Mouse (Mus musculus) lung, embryonic 16.5 days (tissue): Measurements from ENCODE around the gene Celsr1. TPM values are rescaled to one million over a fixed set of nuclear protein-coding genes. Genes with fewer than 3 reads are reported as not detected.

Experiments used
- ATAC-seq: fragments of 200-750 bp; cut with Nextera tagmentation; 2 replicates; pipeline ENCODE4 v1.8.0; 2017; ENCODE audit warnings: low read depth, mild to moderate bottlenecking, moderate library complexity
- H3K27ac ChIP-seq: fragments of 300-500 bp; sonication (generic); 2 replicates; pipeline ENCODE4 v1.5.1; 2014; ENCODE audit warnings: mild to moderate bottlenecking, control low read depth, low read length
- H3K27me3 ChIP-seq: fragments of 300-500 bp; sonication (generic); 2 replicates; pipeline ENCODE4 v1.6.1; 2014; ENCODE audit warnings: low read depth, low read length, mixed read lengths; ENCODE audit not compliant: control insufficient read depth, insufficient read depth
- H3K36me3 ChIP-seq: fragments of 300-500 bp; sonication (generic); 2 replicates; pipeline ENCODE4 v1.6.1; 2014; ENCODE audit warnings: low read length; ENCODE audit not compliant: control insufficient read depth, insufficient read depth
- H3K4me1 ChIP-seq: fragments of 300-500 bp; sonication (generic); replicated peaks from 2 replicates; pipeline ENCODE4 v1.6.1; 2014; ENCODE audit warnings: low read length, mixed read lengths; ENCODE audit not compliant: control insufficient read depth, insufficient read depth
- H3K4me2 ChIP-seq: fragments of 300-500 bp; sonication (generic); 2 replicates; pipeline ENCODE4 v1.6.1; 2014; ENCODE audit warnings: low read depth, low read length, control low read depth
- H3K4me3 ChIP-seq: fragments of 300-500 bp; sonication (generic); 2 replicates; pipeline ENCODE4 v1.5.1; 2014; ENCODE audit warnings: mild to moderate bottlenecking, low read length, control low read depth
- H3K9ac ChIP-seq: fragments of 300-500 bp; sonication (generic); 2 replicates; pipeline ENCODE4 v1.6.1; 2014; ENCODE audit warnings: low read length, control low read depth
- H3K9me3 ChIP-seq: fragments of 300-500 bp; sonication (generic); 2 replicates; pipeline ENCODE4 v1.6.1; 2016; ENCODE audit warnings: low read length; ENCODE audit not compliant: control insufficient read depth
- WGBS: fragments of 180-500 bp; shearing (Covaris S2); extraction: QIAGEN DNeasy Blood & Tissue Kit; methylation state at CpG from one replicate; pipeline ENCODE4 v1.1.7; 2014; 5-methylcytosine and 5-hydroxymethylcytosine counted together
- polyA plus RNA-seq: library from polyadenylated mRNA; unstranded; fragments of >200 nt; fragmentation: Nextera tagmentation; extraction: Ambion mirVana; gene quantifications from 2 replicates; pipeline ENCODE4 v1.2.1, GENCODE M21; 2015

Gene Celsr1
- polyA plus RNA-seq, 1 experiment from 2014 or later, result 3.6 TPM

GRCm38 (mm10) chr15:85969707-85970153, 63.8 kb downstream of the Celsr1 start:
- 17% methylated on average over 3 of the region's 3 CpGs for WGBS
- H3K9me3 ChIP-seq, result no peaks in the 10 kb centered on the region
- H3K4me3 ChIP-seq, result no peak overlapping the region
- no peak overlapping the region for H3K9ac ChIP-seq
- H3K27me3 ChIP-seq, result no peaks in the 10 kb centered on the region
- H3K27ac ChIP-seq, result peak overlapping the region; percentile 92
- H3K4me1 ChIP-seq, result peaks cover 33% of the 10 kb centered on the region
- H3K36me3 ChIP-seq, result no peaks in the 10 kb centered on the region
- peak; percentile 90 for ATAC-seq
- H3K4me2 ChIP-seq, result peak overlapping the region; percentile 18

GRCm38 (mm10) chr15:85969291-85969690, 64.3 kb downstream of the Celsr1 start:
- no peak overlapping the region for H3K9ac ChIP-seq
- 53% methylated on average over 7 of the region's 7 CpGs for WGBS
- H3K27me3 ChIP-seq, result no peaks in the 10 kb centered on the region
- no peak overlapping the region for H3K4me3 ChIP-seq
- H3K4me1 ChIP-seq, result peaks cover 33% of the 10 kb centered on the region
- peak; percentile 29 for ATAC-seq
- no peaks in the 10 kb centered on the region for H3K9me3 ChIP-seq
- no peaks in the 10 kb centered on the region for H3K36me3 ChIP-seq
- H3K27ac ChIP-seq, result peak overlapping the region; percentile 68
- H3K4me2 ChIP-seq, result no peak overlapping the region

DNA sequence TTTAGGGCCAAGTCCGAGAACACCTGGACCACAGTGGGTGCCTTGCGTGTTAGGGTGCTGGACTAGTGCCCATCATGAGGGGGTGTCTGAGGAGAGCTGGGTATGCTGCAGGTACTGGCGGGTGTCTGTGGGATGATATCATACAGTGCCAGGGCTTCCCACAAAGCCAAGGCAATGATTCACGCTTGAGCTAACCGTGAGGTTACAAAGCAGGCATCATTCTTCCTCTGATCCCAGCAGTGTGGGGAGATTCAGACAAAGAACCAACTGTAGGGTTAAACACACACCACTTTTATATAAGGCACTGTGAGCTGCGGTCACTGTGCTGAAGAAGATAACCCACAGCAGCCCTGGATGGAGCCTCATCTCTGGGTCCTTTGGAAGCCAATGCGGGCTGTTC, 67.5 kb downstream of the Celsr1 start:
- H3K9ac ChIP-seq, result no peak overlapping the region
- 85% methylated on average over 7 of the region's 7 CpGs for WGBS
- H3K36me3 ChIP-seq, result no peaks in the 10 kb centered on the region
- no peaks in the 10 kb centered on the region for H3K27me3 ChIP-seq
- no peaks in the 10 kb centered on the region for H3K9me3 ChIP-seq
- peaks cover 28% of the 10 kb centered on the region for H3K4me1 ChIP-seq
- H3K27ac ChIP-seq, result no peak overlapping the region
- ATAC-seq, result no peak
- no peak overlapping the region for H3K4me3 ChIP-seq
- H3K4me2 ChIP-seq, result no peak overlapping the region

DNA sequence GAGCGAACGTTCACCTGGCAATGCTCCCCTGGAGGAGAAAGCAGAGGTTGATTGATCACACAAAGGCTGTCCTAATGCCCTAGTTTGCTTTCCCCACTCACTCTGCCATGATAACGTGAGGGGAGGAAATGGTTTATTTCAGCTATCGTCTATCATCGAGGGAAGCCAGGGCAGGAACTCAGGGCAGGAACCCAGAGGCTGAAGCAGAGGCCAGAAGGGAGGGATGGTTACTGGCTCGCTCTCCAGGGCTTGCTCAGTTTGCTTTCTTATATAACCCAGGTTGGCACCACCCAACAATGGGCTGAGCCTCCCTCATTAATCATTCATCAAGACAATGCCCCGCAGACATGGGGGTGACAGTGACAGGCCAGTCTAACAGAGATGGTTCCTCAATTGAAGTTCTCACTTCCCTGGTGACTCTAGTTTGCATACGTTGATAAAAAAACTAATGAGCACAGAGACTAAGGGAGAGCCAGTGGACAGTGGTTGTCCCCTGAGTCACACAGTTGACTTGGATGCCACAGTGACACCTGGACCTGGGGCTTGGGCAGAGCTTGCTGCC, 70.2 kb downstream of the Celsr1 start:
- no peak overlapping the region for H3K9ac ChIP-seq
- WGBS, result 57% methylated on average over 8 of the region's 8 CpGs
- H3K36me3 ChIP-seq, result no peaks in the 10 kb centered on the region
- H3K4me2 ChIP-seq, result no peak overlapping the region
- no peaks in the 10 kb centered on the region for H3K9me3 ChIP-seq
- ATAC-seq, result no peak
- no peak overlapping the region for H3K4me3 ChIP-seq
- peaks cover 12% of the 10 kb centered on the region for H3K4me1 ChIP-seq
- no peaks in the 10 kb centered on the region for H3K27me3 ChIP-seq
- no peak overlapping the region for H3K27ac ChIP-seq

DNA sequence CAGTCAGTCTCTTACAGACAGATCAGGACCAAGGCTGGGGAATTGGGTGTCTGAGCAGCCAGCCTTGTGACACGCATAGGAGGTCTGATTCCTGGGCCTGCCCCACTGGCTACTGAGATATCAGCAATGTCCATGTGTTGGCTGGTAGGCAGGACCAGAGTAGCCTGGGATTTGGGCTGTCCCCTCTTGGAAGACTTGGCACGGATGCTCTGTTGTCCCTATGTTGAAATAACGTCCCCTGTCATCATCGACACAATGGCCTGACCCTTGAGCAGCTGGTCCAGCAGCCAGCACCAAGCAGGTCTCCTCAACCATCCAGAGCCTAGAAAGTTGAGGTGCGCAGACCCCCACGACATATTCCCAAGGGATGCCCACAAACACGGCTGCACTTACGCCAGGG, 70.9 kb downstream of the Celsr1 start:
- WGBS, result 90% methylated on average over 8 of the region's 8 CpGs
- Histone ChIP-seq H3K4me3 (no peak overlapping the region), H3K27ac (no peak overlapping the region), H3K36me3 (no peaks in the 10 kb centered on the region), H3K9ac (no peak overlapping the region), H3K4me2 (no peak overlapping the region), H3K9me3 (no peaks in the 10 kb centered on the region), H3K4me1 (peaks cover 7% of the 10 kb centered on the region), H3K27me3 (no peaks in the 10 kb centered on the region)
- ATAC-seq, result no peak

GRCm38 (mm10) chr15:85961651-85962050, 71.9 kb downstream of the Celsr1 start:
- H3K27ac ChIP-seq, result no peak overlapping the region
- H3K4me3 ChIP-seq, result no peak overlapping the region
- no peak for ATAC-seq
- no peaks in the 10 kb centered on the region for H3K36me3 ChIP-seq
- 61% methylated on average over 4 of the region's 4 CpGs for WGBS
- no peaks in the 10 kb centered on the region for H3K27me3 ChIP-seq
- no peaks in the 10 kb centered on the region for H3K9me3 ChIP-seq
- no peaks in the 10 kb centered on the region for H3K4me1 ChIP-seq
- H3K4me2 ChIP-seq, result no peak overlapping the region
- no peak overlapping the region for H3K9ac ChIP-seq

DNA sequence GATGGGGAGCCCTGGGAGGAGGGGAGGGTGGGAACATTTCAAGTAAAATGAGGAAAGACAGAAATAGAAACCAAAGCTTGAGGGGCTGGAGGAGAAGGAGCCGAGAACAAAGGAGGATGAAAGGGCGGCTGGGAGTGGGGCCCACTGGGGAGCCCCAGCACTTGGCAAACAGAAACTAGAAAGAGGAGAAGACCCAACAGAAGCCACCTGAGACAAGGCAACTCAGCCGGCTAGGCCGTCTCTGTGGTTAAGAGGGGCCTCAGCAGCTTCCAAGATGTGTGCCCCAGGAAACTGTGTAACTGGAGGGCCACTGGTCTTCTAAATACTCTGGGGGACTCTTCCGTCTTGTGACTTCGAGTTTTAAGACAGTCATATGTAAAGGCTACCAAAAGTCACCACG, 72.4 kb downstream of the Celsr1 start:
- H3K4me2 ChIP-seq, result no peak overlapping the region
- no peak overlapping the region for H3K27ac ChIP-seq
- 52% methylated on average over 7 of the region's 7 CpGs for WGBS
- no peak overlapping the region for H3K4me3 ChIP-seq
- H3K27me3 ChIP-seq, result no peaks in the 10 kb centered on the region
- H3K9ac ChIP-seq, result no peak overlapping the region; the same call in 1 of the 2 replicates
- ATAC-seq, result no peak
- no peaks in the 10 kb centered on the region for H3K4me1 ChIP-seq
- H3K36me3 ChIP-seq, result no peaks in the 10 kb centered on the region
- no peaks in the 10 kb centered on the region for H3K9me3 ChIP-seq

DNA sequence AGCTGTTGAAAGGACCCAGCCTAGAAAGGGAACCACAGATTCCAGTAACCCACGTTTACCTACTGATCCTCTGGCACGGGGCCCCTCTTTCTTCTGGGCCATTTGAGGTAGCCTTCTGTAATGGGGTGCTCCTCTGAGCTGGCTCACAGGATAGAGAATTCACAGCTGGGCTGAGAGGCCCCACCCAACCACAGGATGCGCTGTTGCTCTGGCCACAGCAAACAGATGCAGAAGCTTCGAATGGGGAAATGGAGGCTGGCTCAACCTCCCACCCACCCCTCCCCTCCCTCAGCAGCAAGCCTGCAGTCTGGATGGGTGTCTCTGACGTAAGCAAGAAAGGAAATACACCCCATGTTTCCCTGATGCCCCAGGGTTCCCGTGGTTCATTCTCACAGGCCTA, 77.4 kb downstream of the Celsr1 start:
- Histone ChIP-seq H3K4me1 (peaks cover 4% of the 10 kb centered on the region; the same call in 1 of the 2 replicates), H3K4me2 (no peak overlapping the region), H3K27me3 (no peaks in the 10 kb centered on the region), H3K36me3 (no peaks in the 10 kb centered on the region), H3K9ac (no peak overlapping the region), H3K9me3 (no peaks in the 10 kb centered on the region), H3K4me3 (no peak overlapping the region), H3K27ac (no peak overlapping the region)
- ATAC-seq, result no peak
- WGBS, result 59% methylated on average over 6 of the region's 6 CpGs

GRCm38 (mm10) chr15:85953458-85953857, 80.1 kb downstream of the Celsr1 start:
- 66% methylated on average over 6 of the region's 6 CpGs for WGBS

More at GRCm38 (mm10) chr15:85953458-85953857, 80.1 kb downstream of the Celsr1 start:
- ATAC-seq, result no peak
- Histone ChIP-seq H3K36me3 (no peaks in the 10 kb centered on the region), H3K27me3 (no peaks in the 10 kb centered on the region), H3K9ac (no peak overlapping the region), H3K9me3 (no peaks in the 10 kb centered on the region), H3K27ac (no peak overlapping the region), H3K4me1 (peaks cover 14% of the 10 kb centered on the region), H3K4me3 (no peak overlapping the region), H3K4me2 (no peak overlapping the region)
